Mouse (Mus musculus) testis, adult 2 months (tissue): ENCODE measurements around the gene Mavs. TPM values are rescaled to one million over a fixed set of nuclear protein-coding genes. Genes with fewer than 3 reads are reported as not detected.

Source experiments
- H3K27ac ChIP-seq: fragments of 200-500 bp; 2 replicates; pipeline ENCODE4 v1.5.1; 2012; ENCODE audit warnings: low read depth, low read length; ENCODE audit not compliant: control insufficient read depth, insufficient read depth
- H3K27me3 ChIP-seq: fragments of 200-500 bp; 2 replicates; pipeline ENCODE4 v1.6.1; 2012; ENCODE audit warnings: mild to moderate bottlenecking, low read length, moderate library complexity; ENCODE audit not compliant: control insufficient read depth, insufficient read depth
- H3K36me3 ChIP-seq: fragments of 200-500 bp; 2 replicates; pipeline ENCODE4 v1.6.1; 2012; ENCODE audit warnings: mild to moderate bottlenecking, low read length; ENCODE audit not compliant: control insufficient read depth, insufficient read depth
- H3K4me1 ChIP-seq: fragments of 200-500 bp; 2 replicates; pipeline ENCODE4 v1.6.1; 2012; ENCODE audit warnings: low read length; ENCODE audit not compliant: control insufficient read depth, insufficient read depth
- H3K4me3 ChIP-seq: fragments of 200-500 bp; 2 replicates; pipeline ENCODE4 v1.5.1; 2012; ENCODE audit warnings: low read depth, mild to moderate bottlenecking, low read length, moderate library complexity, mixed read lengths; ENCODE audit not compliant: control insufficient read depth
- CTCF ChIP-seq: fragments of 200-500 bp; IDR thresholded peaks from 2 replicates; pipeline ENCODE4 v1.5.1; 2012; ENCODE audit warnings: low read depth, mild to moderate bottlenecking, inconsistent platforms, low read length, moderate library complexity; ENCODE audit not compliant: control insufficient read depth, insufficient read depth, insufficient replicate concordance
- POLR2A ChIP-seq: fragments of 200-500 bp; IDR thresholded peaks from 2 replicates; pipeline ENCODE4 v1.6.1; 2012; ENCODE audit warnings: low read depth, mild to moderate bottlenecking, inconsistent platforms, low read length, moderate library complexity; ENCODE audit not compliant: control insufficient read depth
- polyA plus RNA-seq: library from polyadenylated mRNA; depleted of rRNA; stranded (reverse); fragments of >200 nt; gene quantifications from 2 replicates; pipeline ENCODE4 v1.2.3, GENCODE M21; 2012; rRNA removed

The Mavs gene
- polyA plus RNA-seq, 1 experiment = 15.6 TPM

DNA sequence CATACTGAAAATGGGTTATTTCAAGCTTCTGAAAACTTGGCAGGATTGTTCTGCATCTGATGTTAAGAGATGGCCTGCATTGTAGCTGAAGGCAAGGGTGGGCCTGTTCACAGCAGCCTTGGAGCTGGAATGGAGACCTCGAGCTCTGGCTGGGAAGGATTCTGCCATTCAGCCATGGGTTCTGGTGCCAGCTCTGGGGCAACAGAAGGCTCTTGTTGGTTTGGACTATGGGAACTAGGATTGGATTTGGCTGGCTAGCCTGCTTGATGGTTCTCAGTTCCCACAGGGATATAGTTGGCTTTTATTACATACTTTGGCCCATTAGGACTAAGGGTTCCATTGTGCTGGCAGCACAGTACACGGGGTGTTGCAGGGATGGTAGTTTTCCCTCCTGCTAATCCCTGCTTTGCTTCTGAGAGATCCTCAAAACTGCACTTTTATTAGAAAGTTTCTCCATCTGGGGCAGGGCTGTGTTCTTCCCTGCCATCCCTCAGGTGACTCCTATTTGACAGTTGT, 62.9 kb downstream of the Mavs start:
- Histone ChIP-seq H3K27me3 (no peaks in the 10 kb centered on the region), H3K27ac (no peak overlapping the region), H3K4me3 (no peak overlapping the region), H3K4me1 (no peaks in the 10 kb centered on the region), H3K36me3 (peaks cover 5% of the 10 kb centered on the region)
- no peak for TF ChIP-seq CTCF
- no peak for TF ChIP-seq POLR2A

Other genes with a start within 250 kb of the Mavs start
- gene Gfra4, start 191.0 kb upstream of the Mavs start, polyA plus RNA-seq = 58.3 and 63.5 TPM in 2 replicates
- 2.8 and 3.1 TPM in 2 replicates for gene Adam33, start 170.2 kb upstream of the Mavs start, polyA plus RNA-seq
- 0.61 and 0.88 TPM in 2 replicates for gene Siglec1, start 147.3 kb upstream of the Mavs start, polyA plus RNA-seq
- 5.4 and 6.6 TPM in 2 replicates for gene Hspa12b, start 106.8 kb upstream of the Mavs start, polyA plus RNA-seq
- not detected in 2 replicates for gene Gm11037, start 100.6 kb upstream of the Mavs start, polyA plus RNA-seq
- gene 1700037H04Rik, start 74.0 kb upstream of the Mavs start, polyA plus RNA-seq = 827 and 879 TPM in 2 replicates
- gene Cenpb, start 54.0 kb upstream of the Mavs start, polyA plus RNA-seq = 7.6 and 7.9 TPM in 2 replicates
- gene Cdc25b, start 47.1 kb upstream of the Mavs start, polyA plus RNA-seq = 2.9 and 3.1 TPM in 2 replicates
- gene Spef1, start 46.8 kb upstream of the Mavs start, polyA plus RNA-seq = 13.1 and 14.8 TPM in 2 replicates
- gene Ap5s1, start 27.0 kb upstream of the Mavs start, polyA plus RNA-seq = 12.7 TPM in 2 replicates
- gene Pank2, start 28.4 kb downstream of the Mavs start, polyA plus RNA-seq = 19.7 and 20.8 TPM in 2 replicates
- gene Rnf24, start 118.8 kb downstream of the Mavs start, polyA plus RNA-seq = 55.4 and 64.7 TPM in 2 replicates